Mouse (Mus musculus) intestine, embryonic 14.5 days (tissue): ENCODE data around the gene Klhl3. TPM values are rescaled to one million over a fixed set of nuclear protein-coding genes. Genes with fewer than 3 reads are reported as not detected.
A peak's percentile ranks its signal among the peaks of the same experiment; 100 is the strongest.

Source experiments
- ATAC-seq: fragments of 200-750 bp; cut with Nextera tagmentation; replicated peaks from 2 replicates; pipeline ENCODE4 v1.8.0; 2017; ENCODE audit warnings: low read depth, moderate number of reproducible peaks, moderate TSS enrichment, moderate library complexity; ENCODE audit not compliant: low FRiP score, low TSS enrichment
- DNase-seq: peaks from one replicate; pipeline ENCODE4 v3.0.0-alpha.2; 2018; ENCODE audit warnings: low spot score
- H3K27ac ChIP-seq: fragments of 300-500 bp; sonication (generic); 2 replicates; pipeline ENCODE4 v1.5.1; 2014; ENCODE audit warnings: low read depth, mild to moderate bottlenecking, control low read depth
- H3K27me3 ChIP-seq: fragments of 300-500 bp; sonication (generic); replicated peaks from 2 replicates; pipeline ENCODE4 v1.6.1; 2014; ENCODE audit warnings: low read length, control low read depth; ENCODE audit not compliant: control insufficient read depth, insufficient read depth
- H3K36me3 ChIP-seq: fragments of 300-500 bp; sonication (generic); 2 replicates; pipeline ENCODE4 v1.6.1; 2014; ENCODE audit warnings: low read length, control low read depth; ENCODE audit not compliant: control insufficient read depth, insufficient read depth
- H3K4me1 ChIP-seq: fragments of 300-500 bp; sonication (generic); replicated peaks from 2 replicates; pipeline ENCODE4 v1.6.1; 2014; ENCODE audit warnings: low read length, control low read depth, mixed read lengths; ENCODE audit not compliant: control insufficient read depth, insufficient read depth
- H3K4me2 ChIP-seq: fragments of 300-500 bp; sonication (generic); 2 replicates; pipeline ENCODE4 v1.6.1; 2014; ENCODE audit warnings: low read length
- H3K4me3 ChIP-seq: fragments of 300-500 bp; sonication (generic); 2 replicates; pipeline ENCODE4 v1.5.1; 2014; ENCODE audit warnings: low read depth, low read length, control low read depth, mixed read lengths
- H3K9ac ChIP-seq: fragments of 300-500 bp; sonication (generic); 2 replicates; pipeline ENCODE4 v1.6.1; 2014; ENCODE audit warnings: mild to moderate bottlenecking, low read length
- H3K9me3 ChIP-seq: fragments of 300-500 bp; sonication (generic); 2 replicates; pipeline ENCODE4 v1.6.1; 2016; ENCODE audit warnings: low read length, control low read depth; ENCODE audit not compliant: control insufficient read depth
- WGBS: fragments of 180-500 bp; shearing (Covaris S2); extraction: QIAGEN DNeasy Blood & Tissue Kit; methylation state at CpG from one replicate; pipeline ENCODE4 v1.1.7; 2014; 5-methylcytosine and 5-hydroxymethylcytosine counted together
- microRNA counts: library from miRNA; unstranded; fragments of <30 nt; microRNA quantifications from one replicate; lab custom pipeline; 2016
- microRNA-seq: library from miRNA; unstranded; fragments of <30 nt; microRNA quantifications from one replicate; pipeline ENCODE4, GENCODE M21; 2016
- polyA plus RNA-seq: library from polyadenylated mRNA; unstranded; fragments of >200 nt; fragmentation: Nextera tagmentation; extraction: Ambion mirVana; gene quantifications from 2 replicates; pipeline ENCODE4 v1.2.1, GENCODE M21; 2014

Klhl3 gene
- polyA plus RNA-seq, 1 experiment from 2014 or later, result 3.3 TPM

DNA sequence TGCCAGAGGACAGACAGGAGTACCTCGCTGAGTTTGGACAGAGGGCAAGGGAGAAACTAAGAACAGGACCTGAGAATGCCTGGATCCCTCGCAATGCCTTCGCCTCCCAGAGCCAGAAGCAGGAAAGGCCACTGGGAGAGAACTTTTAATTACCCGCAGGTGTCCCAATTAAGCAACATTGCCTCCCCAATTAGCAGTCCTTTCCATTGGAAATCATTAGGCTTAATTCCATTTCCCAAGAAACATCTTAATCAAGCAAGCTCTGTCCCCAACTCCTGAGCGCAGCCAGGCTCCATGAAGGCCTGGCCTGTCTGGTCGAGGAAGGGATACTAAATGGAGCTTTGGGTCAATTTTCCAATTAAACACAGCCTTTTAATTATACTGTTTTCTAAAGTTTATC, 147.7 kb downstream of the Klhl3 start:
- Histone ChIP-seq H3K4me2 (no peak overlapping the region), H3K36me3 (no peaks in the 10 kb centered on the region), H3K9me3 (no peaks in the 10 kb centered on the region), H3K4me3 (no peak overlapping the region), H3K4me1 (no peaks in the 10 kb centered on the region), H3K27me3 (no peaks in the 10 kb centered on the region), H3K9ac (no peak overlapping the region), H3K27ac (no peak overlapping the region)
- no peak for DNase-seq
- WGBS, result 76% methylated on average over 6 of the region's 6 CpGs
- ATAC-seq, result no peak

DNA sequence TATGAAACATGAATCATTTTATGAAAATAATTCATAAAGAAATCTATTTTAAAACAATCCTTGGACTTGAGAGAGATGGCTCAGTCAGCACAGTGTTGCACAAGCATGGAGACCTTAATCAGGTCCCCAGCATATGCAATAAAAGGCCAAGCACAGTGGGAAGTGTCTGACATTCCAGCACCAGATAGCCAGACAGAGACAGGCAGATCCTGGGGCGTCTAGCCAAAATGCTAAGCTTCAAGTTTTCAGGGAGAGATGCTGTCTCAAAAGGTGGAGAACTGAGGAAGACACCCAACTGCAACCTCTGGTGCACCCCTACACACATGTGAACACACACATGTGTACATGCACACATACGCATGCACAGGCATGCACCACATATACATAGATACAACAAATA, 153.1 kb downstream of the Klhl3 start:
- 83% methylated on average over 2 of the region's 2 CpGs for WGBS
- Histone ChIP-seq H3K36me3 (no peaks in the 10 kb centered on the region), H3K9ac (no peak overlapping the region), H3K4me3 (no peak overlapping the region), H3K27ac (no peak overlapping the region), H3K9me3 (0 out of 2 replicates have a peak, but pooled peaks cover 3% of the 10 kb centered on the region), H3K4me1 (no peaks in the 10 kb centered on the region), H3K27me3 (no peaks in the 10 kb centered on the region), H3K4me2 (no peak overlapping the region)
- no peak for DNase-seq
- ATAC-seq, result no peak

DNA sequence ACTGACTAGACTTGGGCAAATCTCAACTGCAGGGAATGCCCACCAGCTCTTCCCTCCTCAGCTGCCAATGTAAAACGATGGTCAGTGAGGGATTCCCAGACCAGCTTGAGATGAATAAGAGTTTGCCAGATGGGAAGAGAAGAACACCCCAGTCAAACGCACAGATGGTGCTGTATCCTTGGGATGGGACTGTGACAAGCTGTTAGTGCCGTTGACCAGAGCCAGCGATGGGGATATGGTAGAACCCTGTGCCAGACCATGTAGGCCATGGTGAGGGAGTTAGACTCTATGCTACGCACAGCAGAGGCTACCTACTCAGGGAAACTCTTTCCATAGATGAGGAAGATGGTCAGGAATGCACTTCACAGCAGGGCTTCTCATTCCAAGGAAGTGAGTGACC, 153.6 kb downstream of the Klhl3 start:
- 88% methylated on average over 5 of the region's 5 CpGs for WGBS
- Histone ChIP-seq H3K4me1 (no peaks in the 10 kb centered on the region), H3K9ac (no peak overlapping the region), H3K36me3 (no peaks in the 10 kb centered on the region), H3K27ac (no peak overlapping the region), H3K27me3 (no peaks in the 10 kb centered on the region), H3K4me2 (no peak overlapping the region), H3K4me3 (no peak overlapping the region), H3K9me3 (0 out of 2 replicates have a peak, but pooled peaks cover 3% of the 10 kb centered on the region)
- ATAC-seq, result no peak
- no peak for DNase-seq

MicroRNA genes within 50 kb of the gene (microRNA counts, 519-probe panel; counts per million panel counts)
- microRNA mmu-miR-874 (lab: Ali Mortazavi, UCI), result not detected

Small RNA genes within 50 kb of the gene (microRNA-seq; reads per million reads assigned to microRNA genes)
- gene Mir874, result 165 reads per million, percentile 64 among the genes with 10 or more reads in this experiment

Other genes with a start within 250 kb of the Klhl3 start
- 5.1 and 5.8 TPM in 2 replicates for gene Spock1, start 205.3 kb downstream of the Klhl3 start, polyA plus RNA-seq
- gene Hnrnpa0, start 15.0 kb upstream of the Klhl3 start, polyA plus RNA-seq, result 42.5 and 42.8 TPM in 2 replicates
- gene Idnk, start 44.1 kb upstream of the Klhl3 start, polyA plus RNA-seq, result 35.7 and 39.0 TPM in 2 replicates
- gene Ubqln1, start 102.1 kb upstream of the Klhl3 start, polyA plus RNA-seq, result 83.3 and 85.6 TPM in 2 replicates
- 21.0 and 21.5 TPM in 2 replicates for gene Gkap1, start 162.1 kb upstream of the Klhl3 start, polyA plus RNA-seq
- 0.52 and 1.0 TPM in 2 replicates for gene Kif27, start 245.5 kb upstream of the Klhl3 start, polyA plus RNA-seq